Comparison of ENCODE assay signal across 10 mouse cellular contexts in the genomic region with DNA sequence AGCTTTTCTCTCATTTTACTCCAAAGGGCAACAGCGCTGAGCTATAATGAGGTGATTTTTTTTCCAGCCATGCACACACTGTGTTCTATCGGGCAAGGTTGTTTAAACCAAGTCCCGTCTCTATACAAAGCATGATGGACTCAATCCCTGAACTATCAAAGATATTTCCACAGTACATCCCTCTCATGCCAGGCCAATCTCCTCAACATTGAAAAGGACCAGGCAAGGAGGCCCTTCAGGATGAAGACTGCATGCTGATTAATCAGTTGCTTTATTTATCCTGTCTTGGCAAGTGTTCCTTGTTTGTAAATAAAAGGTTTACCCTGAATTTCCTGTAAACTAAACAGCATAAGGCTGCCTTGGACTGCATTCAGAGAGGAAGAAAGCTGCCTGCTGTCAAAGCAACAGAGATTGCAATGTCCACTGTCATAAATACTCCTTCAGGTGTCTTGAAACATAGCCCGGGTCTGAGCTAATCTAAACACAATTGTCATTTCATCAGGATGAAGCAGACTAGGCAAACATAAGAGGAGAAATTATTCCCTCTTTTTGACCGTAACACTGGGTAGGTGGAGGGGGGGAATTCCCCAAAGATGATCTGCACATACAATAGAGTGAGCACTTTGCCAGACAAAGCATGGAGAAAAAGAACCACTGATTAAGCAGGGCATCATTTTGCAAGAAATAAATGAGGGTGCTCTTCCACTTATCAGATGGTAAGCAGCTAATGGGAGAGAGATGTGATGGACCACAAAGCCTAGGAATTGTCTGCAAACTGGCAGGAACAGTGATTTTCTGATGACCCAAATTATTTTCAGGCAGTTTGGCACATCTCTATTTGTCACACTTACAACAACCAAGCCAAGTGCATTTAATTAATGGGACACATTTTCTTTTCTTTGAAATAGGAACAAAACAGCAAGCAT.
DNase-seq lines count a peak whose midpoint lies in the region; ATAC-seq lines count a peak whose summit lies in the region.
"Had no signal": no experiment of that assay in that cellular context is flagged by ENCODE, and none has a peak within 500 bp of the region (broad histone marks: within the 10 kb centered on the region; RNA-seq: fewer than 3 reads in every experiment).

No protein-coding gene starts in this region.

- H3K27ac ChIP-seq in kidney, embryonic 16.5 days (ENCODE audit: low read length) = no peak overlapping the region
- no peak overlapping the region for H3K27ac ChIP-seq in kidney, embryonic 14.5 days (ENCODE audit: low read depth, low read length)
- peak overlapping the region; percentile 73 for H3K27ac ChIP-seq in hindbrain, embryonic 10.5 days
- no peak overlapping the region for H3K27ac ChIP-seq in neural tube, embryonic 12.5 days

- no peak overlapping the region for H3K4me3 ChIP-seq in kidney, embryonic 16.5 days (ENCODE audit: low read length)
- no peak overlapping the region for H3K4me3 ChIP-seq in kidney, embryonic 14.5 days (ENCODE audit: low read length)
- no peak overlapping the region for H3K4me3 ChIP-seq in hindbrain, embryonic 10.5 days
- no peak overlapping the region for H3K4me3 ChIP-seq in neural tube, embryonic 12.5 days

- no peaks in the 10 kb centered on the region for H3K9me3 ChIP-seq in kidney, embryonic 16.5 days (ENCODE audit: low read length)
- H3K9me3 ChIP-seq in kidney, embryonic 14.5 days (ENCODE audit: control insufficient read depth, low read length) = no peaks in the 10 kb centered on the region
- H3K9me3 ChIP-seq in hindbrain, embryonic 10.5 days = no peaks in the 10 kb centered on the region
- H3K9me3 ChIP-seq in neural tube, embryonic 12.5 days = no peaks in the 10 kb centered on the region

- ATAC-seq in kidney, embryonic 16.5 days (ENCODE audit: low FRiP score, low TSS enrichment) = peak; percentile 19; the same call in 1 of the 2 replicates
- no peak for ATAC-seq in kidney, embryonic 14.5 days (ENCODE audit: low FRiP score, low TSS enrichment)
- peak; percentile 63 for ATAC-seq in neural tube, embryonic 12.5 days (ENCODE audit: low FRiP score, low read depth)
- ATAC-seq in CD4-positive, CD25-positive, alpha-beta regulatory T cell, adult 4 months = no peak

- 60% methylated on average over 5 of the region's 5 CpGs for WGBS in kidney, embryonic 16.5 days
- 57% methylated on average over 5 of the region's 5 CpGs for WGBS in kidney, embryonic 14.5 days
- 71% methylated on average over 5 of the region's 5 CpGs for WGBS in hindbrain, embryonic 10.5 days
- WGBS in neural tube, embryonic 12.5 days = 37% methylated on average over 5 of the region's 5 CpGs

- no peaks in the 10 kb centered on the region for H3K27me3 ChIP-seq in kidney, embryonic 16.5 days (ENCODE audit: insufficient read depth, low read length)
- H3K27me3 ChIP-seq in kidney, embryonic 14.5 days (ENCODE audit: control insufficient read depth, insufficient read depth, low read length) = no peaks in the 10 kb centered on the region
- no peaks in the 10 kb centered on the region for H3K27me3 ChIP-seq in hindbrain, embryonic 10.5 days (ENCODE audit: insufficient read depth, poor library complexity, severe bottlenecking)
- no peaks in the 10 kb centered on the region for H3K27me3 ChIP-seq in neural tube, embryonic 12.5 days (replicated peaks)

- H3K9ac ChIP-seq in kidney, embryonic 16.5 days (replicated peaks; ENCODE audit: low read length) = no peak overlapping the region
- no peak overlapping the region for H3K9ac ChIP-seq in kidney, embryonic 14.5 days (ENCODE audit: low read depth, low read length)
- no peak overlapping the region for H3K9ac ChIP-seq in neural tube, embryonic 12.5 days

- no peak overlapping the region for H3K4me2 ChIP-seq in kidney, embryonic 16.5 days (replicated peaks; ENCODE audit: low read depth, low read length)
- no peak overlapping the region for H3K4me2 ChIP-seq in kidney, embryonic 14.5 days (replicated peaks; ENCODE audit: low read depth, low read length)
- H3K4me2 ChIP-seq in neural tube, embryonic 12.5 days (replicated peaks) = 0 out of 2 replicates have a peak overlapping the region, but pooled peaks have one; percentile 5

- DNase-seq in cerebellum, adult 9-10 months = peak; percentile 77
- no peak for DNase-seq in hindbrain, embryonic 10.5 days (ENCODE audit: low spot score)
- DNase-seq in adrenal gland, postnatal 10 days = no peak
- no peak for DNase-seq in kidney, postnatal 36 days
- DNase-seq: gastrocnemius, postnatal 14 days; lung, postnatal 4 days had no signal

- no peaks in the 10 kb centered on the region for H3K4me1 ChIP-seq in kidney, embryonic 16.5 days (ENCODE audit: insufficient read depth, low read length)
- H3K4me1 ChIP-seq in kidney, embryonic 14.5 days (ENCODE audit: control insufficient read depth, insufficient read depth, low read length) = no peaks in the 10 kb centered on the region
- H3K4me1 ChIP-seq in hindbrain, embryonic 10.5 days (replicated peaks) = peaks cover 27% of the 10 kb centered on the region
- H3K4me1 ChIP-seq in neural tube, embryonic 12.5 days = peaks cover 23% of the 10 kb centered on the region

- H3K36me3 ChIP-seq in kidney, embryonic 16.5 days (ENCODE audit: insufficient read depth, low read length) = no peaks in the 10 kb centered on the region
- no peaks in the 10 kb centered on the region for H3K36me3 ChIP-seq in kidney, embryonic 14.5 days (ENCODE audit: control insufficient read depth, insufficient read depth, low read length)
- no peaks in the 10 kb centered on the region for H3K36me3 ChIP-seq in hindbrain, embryonic 10.5 days
- H3K36me3 ChIP-seq in neural tube, embryonic 12.5 days = no peaks in the 10 kb centered on the region

Comparison
In these comparisons a context has a peak if more than half of its experiments do, and no peak if none do; other contexts are left out.
1. ATAC-seq: peak in kidney, embryonic 16.5 days (single experiment) and neural tube, embryonic 12.5 days (single experiment); none in kidney, embryonic 14.5 days (single experiment) and CD4-positive, CD25-positive, alpha-beta regulatory T cell, adult 4 months (single experiment).